Mouse (Mus musculus): ENCODE measurements around the gene Ppp1r16b. TPM values are rescaled to one million over a fixed set of nuclear protein-coding genes. Genes with fewer than 3 reads are reported as not detected.

Gene Ppp1r16b
- polyA plus RNA-seq, 1 experiment from 2014 or later: 14.1 TPM

DNA sequence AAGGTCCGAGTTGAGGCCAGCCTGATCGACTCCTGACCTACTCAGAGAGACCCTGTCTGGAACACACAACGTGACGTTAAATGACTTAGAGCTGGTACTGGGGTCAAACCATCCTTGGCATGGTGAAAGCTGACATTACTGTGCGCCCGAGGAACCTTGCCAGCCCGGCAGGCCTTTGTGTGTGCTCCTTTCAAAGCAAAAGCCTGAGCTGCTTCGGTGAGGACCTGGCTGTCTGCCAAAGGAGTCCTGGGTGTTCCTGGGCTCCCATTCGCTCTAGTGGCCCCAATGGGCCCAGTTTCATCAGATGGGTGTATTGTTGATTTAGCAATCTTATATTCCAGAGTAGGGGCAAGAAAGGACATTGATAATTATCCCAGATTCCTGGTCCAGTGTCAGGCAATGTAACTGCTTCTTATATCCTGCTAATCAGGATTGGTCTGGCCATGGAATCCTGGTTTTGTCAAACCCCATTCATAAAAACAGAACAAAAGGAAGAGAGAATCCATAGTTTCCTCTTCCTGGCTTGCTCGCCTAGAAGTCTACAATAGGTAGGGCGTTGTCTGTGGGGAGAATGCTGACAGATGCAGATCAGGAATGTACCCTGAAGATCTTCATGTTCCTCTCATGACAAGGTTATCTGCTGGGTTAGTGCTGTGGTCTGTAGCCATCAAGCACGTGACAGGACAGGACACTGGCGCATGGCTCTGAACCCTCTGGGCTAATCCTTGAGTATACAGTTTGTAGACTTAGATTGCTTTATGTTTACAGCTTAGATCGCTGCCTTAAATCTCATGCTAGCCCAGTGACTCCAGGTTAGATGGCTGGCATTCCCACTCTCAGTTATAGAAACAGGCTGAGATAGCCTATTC lies 122.0 kb downstream of the Ppp1r16b start:
- ATAC-seq (ENCODE audit: low FRiP score, low TSS enrichment): no peak
- Histone ChIP-seq H3K4me3 (ENCODE audit: low read length) (no peak overlapping the region), H3K4me1 (ENCODE audit: insufficient read depth, low read length) (no peaks in the 10 kb centered on the region), H3K27me3 (ENCODE audit: insufficient read depth, low read length) (no peaks in the 10 kb centered on the region), H3K9ac (replicated peaks; ENCODE audit: low read length) (no peak overlapping the region), H3K27ac (ENCODE audit: low read length) (no peak overlapping the region), H3K4me2 (replicated peaks; ENCODE audit: low read depth, low read length) (no peak overlapping the region), H3K36me3 (ENCODE audit: insufficient read depth, low read length) (peaks cover 29% of the 10 kb centered on the region), H3K9me3 (ENCODE audit: low read length) (no peaks in the 10 kb centered on the region)
- 83% methylated on average over 14 of the region's 14 CpGs for WGBS

DNA sequence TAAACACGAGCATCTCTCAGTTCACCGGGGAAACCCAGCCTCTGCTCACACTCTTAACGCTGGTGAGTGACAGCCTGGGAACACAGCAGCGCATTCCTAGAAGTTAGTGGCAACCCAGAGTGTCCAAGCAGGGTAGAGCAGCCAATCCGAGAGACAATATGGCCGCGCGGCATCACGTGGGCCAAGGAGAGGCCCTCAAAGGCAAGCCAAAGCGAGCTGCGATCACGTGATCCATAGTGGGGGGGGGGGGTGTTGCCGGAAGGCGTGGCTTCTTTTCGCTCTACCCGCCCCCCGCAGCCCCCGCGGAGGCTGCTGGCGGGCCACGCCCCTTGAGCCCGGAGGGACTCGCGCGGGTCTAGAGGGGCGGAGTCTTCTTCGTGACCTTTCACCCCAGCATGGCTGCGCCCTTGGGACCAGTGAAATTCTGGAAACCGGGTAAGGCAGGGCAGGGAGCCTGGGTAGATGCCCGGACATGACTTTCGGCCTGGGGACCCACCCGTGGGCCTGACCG lies 129.4 kb downstream of the Ppp1r16b start, which contains the start of gene Dhx35:
Dhx35 (plus strand) TSS at position 314 of the 511 bp plus-strand sequence.
- Histone ChIP-seq H3K4me3 (ENCODE audit: low read length) (peak within 1 kb of the TSS; percentile 82), H3K4me1 (ENCODE audit: insufficient read depth, low read length) (peaks cover 17% of the 10 kb centered on the region), H3K27ac (ENCODE audit: low read length) (peak within 1 kb of the TSS; percentile 79), H3K27me3 (ENCODE audit: insufficient read depth, low read length) (no peaks in the 10 kb centered on the region), H3K9me3 (ENCODE audit: low read length) (no peaks in the 10 kb centered on the region), H3K4me2 (replicated peaks; ENCODE audit: low read depth, low read length) (peak within 1 kb of the TSS; percentile 63), H3K9ac (replicated peaks; ENCODE audit: low read length) (peak within 1 kb of the TSS; percentile 83), H3K36me3 (ENCODE audit: insufficient read depth, low read length) (no peaks in the 10 kb centered on the region; the same call in 1 of the 2 replicates)
- WGBS: under 1% methylated on average over 32 of the region's 33 CpGs
- peak; percentile 100 for ATAC-seq (ENCODE audit: low FRiP score, low TSS enrichment)

DNA sequence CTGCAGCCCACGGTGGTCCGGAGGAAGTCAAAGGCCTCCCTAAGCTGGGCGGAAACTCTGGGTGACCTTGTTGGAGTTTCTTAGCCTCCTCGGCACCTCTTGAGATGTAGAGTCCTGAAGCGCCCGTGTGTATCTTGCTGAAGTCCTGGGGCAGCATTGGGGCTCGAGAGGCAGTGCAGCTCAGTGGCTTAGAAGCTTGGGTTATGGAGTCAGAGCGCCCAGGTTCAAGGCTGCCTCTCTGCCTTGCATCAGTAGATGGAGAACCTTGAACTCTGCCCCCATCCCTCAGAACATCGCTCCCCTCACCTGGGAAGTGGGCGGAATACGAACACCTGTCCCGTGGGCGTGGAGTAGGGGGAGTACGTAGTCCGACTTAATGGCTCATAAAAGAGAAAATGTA lies 129.8 kb downstream of the Ppp1r16b start:
- no peaks in the 10 kb centered on the region for H3K9me3 ChIP-seq (ENCODE audit: low read length)
- H3K36me3 ChIP-seq (ENCODE audit: insufficient read depth, low read length): peaks cover 3% of the 10 kb centered on the region; the same call in 1 of the 2 replicates
- peaks cover 17% of the 10 kb centered on the region for H3K4me1 ChIP-seq (ENCODE audit: insufficient read depth, low read length)
- peak overlapping the region; percentile 83 for H3K9ac ChIP-seq (replicated peaks; ENCODE audit: low read length)
- peak overlapping the region; percentile 63 for H3K4me2 ChIP-seq (replicated peaks; ENCODE audit: low read depth, low read length)
- peak overlapping the region; percentile 79 for H3K27ac ChIP-seq (ENCODE audit: low read length)
- WGBS: 7% methylated on average over 15 of the region's 15 CpGs
- no peak for ATAC-seq (ENCODE audit: low FRiP score, low TSS enrichment)
- H3K27me3 ChIP-seq (ENCODE audit: insufficient read depth, low read length): no peaks in the 10 kb centered on the region
- H3K4me3 ChIP-seq (ENCODE audit: low read length): peak overlapping the region; percentile 82

DNA sequence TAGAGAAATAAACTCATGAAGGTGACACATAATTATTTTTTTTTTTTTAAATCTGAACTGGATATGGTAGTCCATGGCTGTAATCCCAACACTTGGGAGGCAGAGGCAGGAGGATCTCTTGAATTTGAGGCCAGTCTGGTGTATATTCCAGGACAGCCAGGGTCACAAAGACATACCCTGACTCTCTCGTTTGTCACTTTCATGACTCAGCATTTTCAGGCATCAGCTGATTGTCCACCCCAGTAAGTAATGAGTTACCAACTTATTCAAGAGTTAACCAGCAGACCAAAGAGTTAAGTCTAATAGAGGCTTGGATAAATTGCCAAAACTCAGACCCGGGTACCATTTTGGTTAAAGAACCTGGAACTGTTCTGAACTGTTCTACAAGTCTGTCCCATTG lies 130.7 kb downstream of the Ppp1r16b start:
- Histone ChIP-seq H3K4me2 (replicated peaks; ENCODE audit: low read depth, low read length) (no peak overlapping the region; the same call in 1 of the 2 replicates), H3K27me3 (ENCODE audit: insufficient read depth, low read length) (no peaks in the 10 kb centered on the region), H3K4me1 (ENCODE audit: insufficient read depth, low read length) (peaks cover 17% of the 10 kb centered on the region), H3K4me3 (ENCODE audit: low read length) (no peak overlapping the region), H3K9ac (replicated peaks; ENCODE audit: low read length) (no peak overlapping the region), H3K36me3 (ENCODE audit: insufficient read depth, low read length) (peaks cover 3% of the 10 kb centered on the region; the same call in 1 of the 2 replicates), H3K27ac (ENCODE audit: low read length) (no peak overlapping the region), H3K9me3 (ENCODE audit: low read length) (no peaks in the 10 kb centered on the region)
- ATAC-seq (ENCODE audit: low FRiP score, low TSS enrichment): no peak
- WGBS: 80% methylated on average over 2 of the region's 2 CpGs

DNA sequence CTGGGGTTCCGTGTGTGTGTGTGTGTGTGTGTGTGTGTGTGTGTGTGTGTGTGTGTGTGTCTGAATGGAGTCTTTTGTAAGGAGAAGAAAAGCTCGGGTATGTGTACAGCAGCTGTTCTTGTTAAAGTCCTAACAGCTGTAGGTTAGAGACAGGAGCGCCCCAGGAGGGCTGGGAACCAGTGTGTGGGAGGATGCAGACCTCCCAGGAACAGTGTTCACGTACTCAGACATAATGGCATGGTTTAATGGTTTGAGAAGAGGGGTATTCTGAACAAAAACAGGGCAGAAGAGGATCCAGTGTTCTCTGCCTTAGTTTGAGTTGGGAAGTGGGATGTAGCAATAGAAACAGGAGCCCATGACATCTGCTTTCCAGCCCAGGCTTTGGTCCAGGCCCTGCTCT lies 134.1 kb downstream of the Ppp1r16b start:
- 22% methylated on average over 4 of the region's 4 CpGs for WGBS
- H3K27ac ChIP-seq (ENCODE audit: low read length): no peak overlapping the region

DNA sequence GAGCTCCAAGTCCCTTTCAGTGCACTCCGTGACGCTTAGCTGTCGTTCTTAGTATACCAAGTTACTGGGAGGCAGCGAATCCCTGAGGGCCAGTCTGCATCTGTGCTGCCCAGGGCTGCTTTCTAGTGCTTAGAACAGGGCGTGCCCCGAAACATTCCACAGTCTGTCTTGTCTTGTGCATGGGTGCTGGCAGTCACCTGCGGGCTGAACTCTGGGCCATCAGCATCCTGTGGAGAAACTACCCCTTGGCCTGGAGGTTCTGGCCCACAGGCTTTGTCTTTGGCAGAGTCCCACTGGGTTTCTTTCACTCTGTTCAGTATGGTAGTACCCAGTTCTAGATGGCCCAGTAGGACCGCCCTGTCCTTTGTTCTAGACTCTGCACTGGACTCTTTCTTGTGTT lies 135.6 kb downstream of the Ppp1r16b start:
- Histone ChIP-seq H3K4me1 (ENCODE audit: insufficient read depth, low read length) (0 out of 2 replicates have a peak, but pooled peaks cover 4% of the 10 kb centered on the region), H3K9me3 (ENCODE audit: low read length) (no peaks in the 10 kb centered on the region), H3K9ac (replicated peaks; ENCODE audit: low read length) (no peak overlapping the region), H3K4me3 (ENCODE audit: low read length) (no peak overlapping the region), H3K36me3 (ENCODE audit: insufficient read depth, low read length) (peaks cover 18% of the 10 kb centered on the region), H3K4me2 (replicated peaks; ENCODE audit: low read depth, low read length) (no peak overlapping the region), H3K27ac (ENCODE audit: low read length) (no peak overlapping the region), H3K27me3 (ENCODE audit: insufficient read depth, low read length) (no peaks in the 10 kb centered on the region)
- ATAC-seq (ENCODE audit: low FRiP score, low TSS enrichment): no peak
- WGBS: 94% methylated on average over 8 of the region's 8 CpGs

More for the DNA sequence above, 134.1 kb downstream of the Ppp1r16b start:
- Histone ChIP-seq H3K36me3 (ENCODE audit: insufficient read depth, low read length) (peaks cover 18% of the 10 kb centered on the region), H3K9ac (replicated peaks; ENCODE audit: low read length) (no peak overlapping the region), H3K4me3 (ENCODE audit: low read length) (no peak overlapping the region), H3K4me2 (replicated peaks; ENCODE audit: low read depth, low read length) (no peak overlapping the region), H3K4me1 (ENCODE audit: insufficient read depth, low read length) (peaks cover 11% of the 10 kb centered on the region; the same call in 1 of the 2 replicates), H3K27me3 (ENCODE audit: insufficient read depth, low read length) (no peaks in the 10 kb centered on the region), H3K9me3 (ENCODE audit: low read length) (no peaks in the 10 kb centered on the region)
- no peak for ATAC-seq (ENCODE audit: low FRiP score, low TSS enrichment)

DNA sequence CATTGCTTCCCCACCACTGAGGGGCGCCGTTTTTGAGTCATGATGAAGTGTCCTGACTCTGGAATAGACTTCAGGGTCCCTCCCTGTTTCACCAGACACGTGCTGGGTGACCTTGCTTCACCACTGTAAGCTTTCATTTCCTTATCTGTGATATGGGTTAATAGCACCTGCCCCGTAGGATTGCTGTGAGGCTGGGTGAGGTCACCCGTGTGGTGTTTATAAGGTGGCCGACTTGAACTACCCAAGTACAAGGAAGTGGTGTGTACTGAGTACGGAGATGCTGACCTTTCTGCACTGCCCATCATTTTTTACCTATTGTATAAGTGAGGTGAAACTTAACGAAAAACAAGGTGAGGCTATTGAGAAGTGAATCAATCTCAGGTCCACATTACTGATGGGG lies 138.4 kb downstream of the Ppp1r16b start:
- no peak for ATAC-seq (ENCODE audit: low FRiP score, low TSS enrichment)
- H3K36me3 ChIP-seq (ENCODE audit: insufficient read depth, low read length): peaks cover 18% of the 10 kb centered on the region

DNA sequence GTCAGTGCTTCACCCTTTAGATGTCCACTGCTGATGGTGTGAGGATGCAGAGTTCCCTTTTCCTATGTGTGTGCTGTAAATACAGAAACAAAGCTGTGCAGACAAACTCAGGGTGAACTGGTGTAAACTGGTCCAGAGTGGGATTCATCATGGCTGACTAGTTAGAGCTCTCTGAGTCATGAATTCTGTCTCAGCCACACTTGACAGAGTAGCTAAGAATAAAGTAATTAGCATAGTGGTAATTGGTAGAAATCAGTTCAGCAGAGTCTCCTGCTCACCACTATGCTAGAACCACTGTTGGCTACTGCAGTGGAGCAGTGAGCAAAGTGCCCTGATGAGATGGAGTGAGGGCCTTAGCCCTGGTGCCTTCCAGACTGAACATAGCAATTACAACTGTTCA lies 150.5 kb downstream of the Ppp1r16b start:
- peaks cover 27% of the 10 kb centered on the region for H3K36me3 ChIP-seq (ENCODE audit: insufficient read depth, low read length)
- no peak overlapping the region for H3K4me2 ChIP-seq (replicated peaks; ENCODE audit: low read depth, low read length)
- no peak overlapping the region for H3K9ac ChIP-seq (replicated peaks; ENCODE audit: low read length)
- no peaks in the 10 kb centered on the region for H3K4me1 ChIP-seq (ENCODE audit: insufficient read depth, low read length)
- no peaks in the 10 kb centered on the region for H3K27me3 ChIP-seq (ENCODE audit: insufficient read depth, low read length)
- no peak overlapping the region for H3K27ac ChIP-seq (ENCODE audit: low read length)
- no peak overlapping the region for H3K4me3 ChIP-seq (ENCODE audit: low read length)
- no peaks in the 10 kb centered on the region for H3K9me3 ChIP-seq (ENCODE audit: low read length)
- no peak for ATAC-seq (ENCODE audit: low FRiP score, low TSS enrichment)

More for the DNA sequence above, 138.4 kb downstream of the Ppp1r16b start:
- H3K27ac ChIP-seq (ENCODE audit: low read length): no peak overlapping the region
- no peak overlapping the region for H3K4me3 ChIP-seq (ENCODE audit: low read length)
- H3K9ac ChIP-seq (replicated peaks; ENCODE audit: low read length): no peak overlapping the region
- WGBS: 89% methylated on average over 8 of the region's 8 CpGs
- H3K4me1 ChIP-seq (ENCODE audit: insufficient read depth, low read length): 0 out of 2 replicates have a peak, but pooled peaks cover 3% of the 10 kb centered on the region
- no peak overlapping the region for H3K4me2 ChIP-seq (replicated peaks; ENCODE audit: low read depth, low read length)
- H3K27me3 ChIP-seq (ENCODE audit: insufficient read depth, low read length): no peaks in the 10 kb centered on the region
- H3K9me3 ChIP-seq (ENCODE audit: low read length): no peaks in the 10 kb centered on the region

All from kidney, embryonic 16.5 days (tissue).